ENCODE assay signal across 8 mouse cellular contexts in the genomic region with DNA sequence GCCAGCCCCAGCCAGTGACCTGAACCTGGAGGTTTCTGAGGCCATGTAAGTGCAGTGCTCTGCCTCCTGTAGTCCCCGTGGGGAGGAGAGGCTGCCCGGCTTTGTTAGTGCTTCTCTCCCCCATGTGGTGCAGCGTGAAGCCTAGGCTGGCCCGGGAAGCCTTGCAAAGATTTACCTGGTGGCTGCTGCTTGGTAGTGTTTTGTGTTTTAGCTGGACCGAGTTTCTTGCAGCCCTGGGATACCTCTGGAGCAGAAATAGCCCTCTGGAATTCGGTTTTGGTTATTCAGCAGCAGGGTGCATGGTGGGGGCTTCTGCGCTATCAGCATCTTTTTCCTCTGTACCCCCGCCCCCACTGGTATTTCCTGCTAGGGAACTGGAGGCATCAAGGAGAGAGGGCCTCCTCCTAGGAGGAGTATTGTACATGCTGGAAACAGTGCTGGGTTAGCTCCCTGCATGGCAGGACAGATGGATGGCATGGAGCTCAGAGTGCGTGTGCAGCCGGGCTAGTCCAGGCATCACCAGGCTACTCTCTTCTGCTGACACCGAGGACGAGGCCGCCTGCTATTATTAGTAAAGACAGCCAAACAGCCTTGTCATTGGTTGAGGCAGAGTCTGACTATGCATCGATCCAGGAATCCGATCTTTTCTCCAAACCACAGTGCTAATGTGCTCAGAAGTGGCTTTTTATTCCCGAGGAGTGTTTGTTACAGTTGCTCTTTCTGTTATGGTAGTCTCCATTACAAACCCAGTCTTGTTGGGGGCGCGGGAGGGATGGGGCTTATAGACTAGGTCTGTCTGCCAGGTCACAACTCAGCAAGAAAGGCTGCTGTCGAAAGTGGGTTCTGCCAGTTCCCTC.
DNase-seq lines count a peak whose midpoint lies in the region; ATAC-seq and TF ChIP-seq lines count a peak whose summit lies in the region.

No protein-coding gene starts in this region.

- intact Hi-C loops in heart, adult 2 months (cut with DNase I) = loop anchor here (1.0 to 5.0 kb wide), 2 partner anchors 34 to 89 kb away; no protein-coding TSS in a partner anchor
- intact Hi-C loops in heart, postnatal 36 days (cut with DNase I) = loop anchor here (2.0 kb wide), 1 partner anchor 88 kb away; no protein-coding TSS in a partner anchor

- TF ChIP-seq POLR2A in heart, adult 2 months (IDR thresholded peaks at IDR 0.05; ENCODE audit: insufficient read depth, low read depth, low read length) = no peak

- WGBS in heart, adult 2 months = 19% methylated on average over 19 of the region's 19 CpGs
- WGBS in forebrain, embryonic 11.5 days = 2% methylated on average over 19 of the region's 19 CpGs
- WGBS in intestine, embryonic 14.5 days = 6% methylated on average over 19 of the region's 19 CpGs
- 16% methylated on average over 19 of the region's 19 CpGs for WGBS in liver, embryonic 11.5 days

- H3K4me1 ChIP-seq in heart, adult 2 months (ENCODE audit: control insufficient read depth, insufficient read depth, low read length) = peaks cover 12% of the 10 kb centered on the region
- peaks cover 19% of the 10 kb centered on the region for H3K4me1 ChIP-seq in forebrain, embryonic 11.5 days (replicated peaks; ENCODE audit: control insufficient read depth, insufficient read depth, low read length)
- H3K4me1 ChIP-seq in intestine, embryonic 14.5 days (replicated peaks; ENCODE audit: control insufficient read depth, insufficient read depth, low read length) = peaks cover 44% of the 10 kb centered on the region
- H3K4me1 ChIP-seq in liver, embryonic 11.5 days (replicated peaks; ENCODE audit: control insufficient read depth, insufficient read depth, low read length) = peaks cover 6% of the 10 kb centered on the region; the same call in 1 of the 2 replicates

- H3K4me3 ChIP-seq in heart, adult 2 months = peak overlapping the region; percentile 47
- H3K4me3 ChIP-seq in forebrain, embryonic 11.5 days (ENCODE audit: low read depth, low read length) = peak overlapping the region; percentile 72
- H3K4me3 ChIP-seq in intestine, embryonic 14.5 days (ENCODE audit: low read depth, low read length) = peak overlapping the region; percentile 64
- peak overlapping the region; percentile 57 for H3K4me3 ChIP-seq in liver, embryonic 11.5 days (ENCODE audit: low read depth, low read length)

- H3K9me3 ChIP-seq in forebrain, embryonic 11.5 days (ENCODE audit: control insufficient read depth, low read length) = no peaks in the 10 kb centered on the region
- H3K9me3 ChIP-seq in intestine, embryonic 14.5 days (ENCODE audit: control insufficient read depth, low read length) = no peaks in the 10 kb centered on the region
- no peaks in the 10 kb centered on the region for H3K9me3 ChIP-seq in liver, embryonic 11.5 days (ENCODE audit: control insufficient read depth, low read length)

- H3K27ac ChIP-seq in heart, adult 2 months = peak overlapping the region; percentile 42
- peak overlapping the region; percentile 97 for H3K27ac ChIP-seq in forebrain, embryonic 11.5 days (ENCODE audit: low read depth, low read length)
- peak overlapping the region; percentile 95 for H3K27ac ChIP-seq in intestine, embryonic 14.5 days (ENCODE audit: low read depth)
- peak overlapping the region; percentile 82 for H3K27ac ChIP-seq in liver, embryonic 11.5 days (ENCODE audit: low read depth, low read length)

- TF ChIP-seq EP300 in heart, adult 2 months (IDR thresholded peaks at IDR 0.05; ENCODE audit: insufficient read depth, low read depth, low read length) = no peak

- H3K79me2 ChIP-seq in heart, adult 2 months (replicated peaks; ENCODE audit: control insufficient read depth, insufficient read depth, low read length) = peaks cover 4% of the 10 kb centered on the region; the same call in 1 of the 2 replicates

- TF ChIP-seq CTCF in heart, adult 2 months (IDR thresholded peaks at IDR 0.05) = no peak

- no peak for DNase-seq in heart, adult 2 months
- no peak for DNase-seq in heart, postnatal 36 days
- peak; percentile 91 for DNase-seq in brain, adult 2 months (ENCODE audit: low read depth, low spot score)
- no peak for DNase-seq in forebrain, embryonic 11.5 days (ENCODE audit: low spot score)
- DNase-seq in intestine, embryonic 14.5 days (ENCODE audit: low spot score) = peak; percentile 72
- peak; percentile 66 for DNase-seq in liver, embryonic 11.5 days (ENCODE audit: low spot score)
- peak; percentile 63 for DNase-seq in right cerebral cortex, postnatal 4 days
- no peak for DNase-seq in spleen, postnatal 14 days (ENCODE audit: low spot score in 2 of 2)

- H3K27me3 ChIP-seq in heart, adult 2 months (ENCODE audit: control insufficient read depth, insufficient read depth, low read length) = no peaks in the 10 kb centered on the region
- H3K27me3 ChIP-seq in forebrain, embryonic 11.5 days (ENCODE audit: control insufficient read depth, insufficient read depth, low read length) = no peaks in the 10 kb centered on the region
- no peaks in the 10 kb centered on the region for H3K27me3 ChIP-seq in intestine, embryonic 14.5 days (replicated peaks; ENCODE audit: control insufficient read depth, insufficient read depth, low read length)
- peaks cover 8% of the 10 kb centered on the region; the same call in 1 of the 2 replicates for H3K27me3 ChIP-seq in liver, embryonic 11.5 days (replicated peaks; ENCODE audit: control insufficient read depth, insufficient read depth, low read length)

- H3K4me2 ChIP-seq in forebrain, embryonic 11.5 days (ENCODE audit: low read depth, low read length, severe bottlenecking) = peak overlapping the region; percentile 59
- peak overlapping the region; percentile 71 for H3K4me2 ChIP-seq in intestine, embryonic 14.5 days (ENCODE audit: low read length)
- H3K4me2 ChIP-seq in liver, embryonic 11.5 days = peak overlapping the region; percentile 62

- no peaks in the 10 kb centered on the region for H3K36me3 ChIP-seq in heart, adult 2 months (ENCODE audit: control insufficient read depth, insufficient read depth, low read length)
- no peaks in the 10 kb centered on the region for H3K36me3 ChIP-seq in forebrain, embryonic 11.5 days (ENCODE audit: control insufficient read depth, insufficient read depth, low read length)
- no peaks in the 10 kb centered on the region for H3K36me3 ChIP-seq in intestine, embryonic 14.5 days (ENCODE audit: control insufficient read depth, insufficient read depth, low read length)
- no peaks in the 10 kb centered on the region for H3K36me3 ChIP-seq in liver, embryonic 11.5 days (ENCODE audit: control insufficient read depth, insufficient read depth, low read length)

- ATAC-seq in forebrain, embryonic 11.5 days (replicated peaks; ENCODE audit: low FRiP score) = peak; percentile 65; the same call in 1 of the 2 replicates
- ATAC-seq in intestine, embryonic 14.5 days (replicated peaks; ENCODE audit: low FRiP score, low TSS enrichment, low read depth) = peak; percentile 16; the same call in 1 of the 2 replicates
- peak; percentile 35; the same call in 1 of the 2 replicates for ATAC-seq in liver, embryonic 11.5 days (replicated peaks; ENCODE audit: low FRiP score)

- H3K9ac ChIP-seq in heart, adult 2 months (ENCODE audit: low read depth, low read length) = peak overlapping the region; percentile 64
- peak overlapping the region; percentile 94 for H3K9ac ChIP-seq in forebrain, embryonic 11.5 days (ENCODE audit: low read length)
- peak overlapping the region; percentile 77 for H3K9ac ChIP-seq in intestine, embryonic 14.5 days (ENCODE audit: low read length)
- peak overlapping the region; percentile 70 for H3K9ac ChIP-seq in liver, embryonic 11.5 days (ENCODE audit: low read depth, low read length)

Comparison
In these comparisons a context has a peak if more than half of its experiments do, and no peak if none do; other contexts are left out.
1. DNase-seq: peak in brain, adult 2 months (single experiment), intestine, embryonic 14.5 days (single experiment), liver, embryonic 11.5 days (single experiment) and right cerebral cortex, postnatal 4 days (single experiment); none in heart, adult 2 months (0 of 2), heart, postnatal 36 days (0 of 2), forebrain, embryonic 11.5 days (single experiment) and spleen, postnatal 14 days (0 of 2).
2. H3K27ac ChIP-seq: peak in every context shown above with its lines; median percentile 97 in forebrain, embryonic 11.5 days; 95 in intestine, embryonic 14.5 days; 82 in liver, embryonic 11.5 days; 42 in heart, adult 2 months.
3. Peak in every context shown above with its lines, with median percentiles within 50 percentile points of each other: H3K4me3 ChIP-seq, H3K9ac ChIP-seq, ATAC-seq and H3K4me2 ChIP-seq.